In genomic region chr6:16314305-16315010, GRCm38 (mm10) we compare ENCODE assay signal across 22 mouse cellular contexts.
DNase-seq lines count a peak whose midpoint lies in the region; ATAC-seq and TF ChIP-seq lines count a peak whose summit lies in the region.
"Had no signal": no experiment of that assay in that cellular context is flagged by ENCODE, and none has a peak within 500 bp of the region (broad histone marks: within the 10 kb centered on the region; RNA-seq: fewer than 3 reads in every experiment).

No protein-coding gene starts in this region.

- no peak for TF ChIP-seq CTCF in forebrain, postnatal 0 days (IDR thresholded peaks at IDR 0.05; ENCODE audit: low read depth)

- ATAC-seq in forebrain, embryonic 13.5 days: peak; percentile 13; the same call in 1 of the 2 replicates
- ATAC-seq in forebrain, embryonic 12.5 days (ENCODE audit: low FRiP score): no peak
- ATAC-seq in limb, embryonic 14.5 days (ENCODE audit: low FRiP score, low read depth): no peak
- peak; percentile 19; the same call in 1 of the 2 replicates for ATAC-seq in forebrain, postnatal 0 days
- no peak for ATAC-seq in megakaryocyte, adult 5-6 weeks (ENCODE audit: poor library complexity, severe bottlenecking)
- ATAC-seq: inflammation-experienced regulatory T-cells, adult 6 months had no signal

- H3K36me3 ChIP-seq in forebrain, embryonic 13.5 days (ENCODE audit: poor library complexity, severe bottlenecking): no peaks in the 10 kb centered on the region
- H3K36me3 ChIP-seq in forebrain, embryonic 12.5 days (replicated peaks): no peaks in the 10 kb centered on the region
- H3K36me3 ChIP-seq in limb, embryonic 14.5 days (ENCODE audit: control insufficient read depth, insufficient read depth, low read length): no peaks in the 10 kb centered on the region
- H3K36me3 ChIP-seq in limb, embryonic 10.5 days: no peaks in the 10 kb centered on the region
- no peaks in the 10 kb centered on the region for H3K36me3 ChIP-seq in forebrain, postnatal 0 days (ENCODE audit: insufficient read depth)
- H3K36me3 ChIP-seq: embryonic facial prominence, embryonic 15.5 days; heart, embryonic 12.5 days; hindbrain, embryonic 10.5 days; hindbrain, embryonic 15.5 days had no signal

- H3K4me3 ChIP-seq in forebrain, embryonic 13.5 days: no peak overlapping the region
- no peak overlapping the region for H3K4me3 ChIP-seq in forebrain, embryonic 12.5 days (replicated peaks)
- no peak overlapping the region for H3K4me3 ChIP-seq in limb, embryonic 14.5 days (replicated peaks; ENCODE audit: low read length)
- no peak overlapping the region for H3K4me3 ChIP-seq in limb, embryonic 10.5 days
- H3K4me3 ChIP-seq in forebrain, postnatal 0 days (ENCODE audit: low read depth, low read length): no peak overlapping the region
- H3K4me3 ChIP-seq: embryonic facial prominence, embryonic 15.5 days; erythroblast, embryonic 14.5 days; gastrocnemius, adult 2 months; heart, embryonic 12.5 days; hindbrain, embryonic 10.5 days; hindbrain, embryonic 15.5 days had no signal

- no peaks in the 10 kb centered on the region for H3K27me3 ChIP-seq in forebrain, embryonic 13.5 days
- peaks cover 7% of the 10 kb centered on the region for H3K27me3 ChIP-seq in forebrain, embryonic 12.5 days
- no peaks in the 10 kb centered on the region for H3K27me3 ChIP-seq in limb, embryonic 14.5 days (ENCODE audit: control insufficient read depth, insufficient read depth, low read length)
- 0 out of 2 replicates have a peak, but pooled peaks cover 14% of the 10 kb centered on the region for H3K27me3 ChIP-seq in limb, embryonic 10.5 days (ENCODE audit: low read depth, poor library complexity, severe bottlenecking)
- H3K27me3 ChIP-seq in forebrain, postnatal 0 days (ENCODE audit: insufficient read depth, low read length): no peaks in the 10 kb centered on the region
- H3K27me3 ChIP-seq: embryonic facial prominence, embryonic 15.5 days; heart, embryonic 12.5 days; hindbrain, embryonic 15.5 days had no signal

- 78% methylated on average over 15 of the region's 15 CpGs for WGBS in forebrain, embryonic 13.5 days
- 82% methylated on average over 15 of the region's 15 CpGs for WGBS in forebrain, embryonic 12.5 days
- 84% methylated on average over 15 of the region's 15 CpGs for WGBS in limb, embryonic 14.5 days
- WGBS in limb, embryonic 10.5 days: 94% methylated on average over 15 of the region's 15 CpGs
- WGBS in forebrain, postnatal 0 days: 70% methylated on average over 15 of the region's 15 CpGs

- TF ChIP-seq POLR2A in limb, embryonic 14.5 days (IDR thresholded peaks at IDR 0.05; ENCODE audit: borderline replicate concordance, extremely low read depth, insufficient read depth, insufficient read length): no peak

- no peaks in the 10 kb centered on the region for H3K9me3 ChIP-seq in forebrain, embryonic 13.5 days (replicated peaks)
- H3K9me3 ChIP-seq in forebrain, embryonic 12.5 days: no peaks in the 10 kb centered on the region
- no peaks in the 10 kb centered on the region for H3K9me3 ChIP-seq in limb, embryonic 14.5 days (ENCODE audit: control insufficient read depth, low read length)
- no peaks in the 10 kb centered on the region for H3K9me3 ChIP-seq in limb, embryonic 10.5 days (replicated peaks)
- H3K9me3 ChIP-seq in forebrain, postnatal 0 days (ENCODE audit: low read length): no peaks in the 10 kb centered on the region
- H3K9me3 ChIP-seq: embryonic facial prominence, embryonic 15.5 days; heart, embryonic 12.5 days; hindbrain, embryonic 10.5 days; hindbrain, embryonic 15.5 days had no signal

- peaks cover 22% of the 10 kb centered on the region for H3K4me1 ChIP-seq in forebrain, embryonic 13.5 days
- H3K4me1 ChIP-seq in forebrain, embryonic 12.5 days: peaks cover 24% of the 10 kb centered on the region
- no peaks in the 10 kb centered on the region for H3K4me1 ChIP-seq in limb, embryonic 14.5 days (ENCODE audit: control insufficient read depth, insufficient read depth, low read length)
- peaks cover 17% of the 10 kb centered on the region for H3K4me1 ChIP-seq in limb, embryonic 10.5 days
- H3K4me1 ChIP-seq in forebrain, postnatal 0 days (ENCODE audit: insufficient read depth): no peaks in the 10 kb centered on the region; the same call in 1 of the 2 replicates
- H3K4me1 ChIP-seq: heart, embryonic 12.5 days had no signal

- no peak overlapping the region for H3K27ac ChIP-seq in forebrain, embryonic 13.5 days
- no peak overlapping the region for H3K27ac ChIP-seq in forebrain, embryonic 12.5 days
- no peak overlapping the region for H3K27ac ChIP-seq in limb, embryonic 14.5 days (replicated peaks; ENCODE audit: low read depth, low read length)
- no peak overlapping the region for H3K27ac ChIP-seq in limb, embryonic 10.5 days
- no peak overlapping the region; the same call in 1 of the 2 replicates for H3K27ac ChIP-seq in forebrain, postnatal 0 days (ENCODE audit: low read depth, low read length)
- H3K27ac ChIP-seq: embryonic facial prominence, embryonic 15.5 days; gastrocnemius, adult 2 months; hindbrain, embryonic 10.5 days; hindbrain, embryonic 15.5 days had no signal

- H3K9ac ChIP-seq in forebrain, embryonic 13.5 days: no peak overlapping the region
- H3K9ac ChIP-seq in forebrain, embryonic 12.5 days: no peak overlapping the region
- no peak overlapping the region for H3K9ac ChIP-seq in limb, embryonic 14.5 days (ENCODE audit: low read depth, low read length, severe bottlenecking)
- no peak overlapping the region for H3K9ac ChIP-seq in forebrain, postnatal 0 days
- H3K9ac ChIP-seq: embryonic facial prominence, embryonic 15.5 days; heart, embryonic 12.5 days; hindbrain, embryonic 15.5 days had no signal

- peak; percentile 22 for DNase-seq in limb, embryonic 14.5 days (ENCODE audit: low spot score)
- DNase-seq in limb, embryonic 10.5 days (ENCODE audit: low spot score): no peak
- DNase-seq in retina, postnatal 1 day: peak; percentile 20
- DNase-seq in retina, embryonic 14.5 days (ENCODE audit: low spot score): no peak
- peak; percentile 64 for DNase-seq in forebrain, postnatal 0 days
- DNase-seq: adrenal gland, adult 2 months; adrenal gland, postnatal 25 days; cerebellum, adult 11 months; cerebellum, adult 9-10 months; cerebellum, postnatal 36 days; gastrocnemius, adult 2 months; gastrocnemius, postnatal 25 days; kidney, adult 11 months had no signal

- H3K4me2 ChIP-seq in forebrain, embryonic 13.5 days: no peak overlapping the region
- no peak overlapping the region for H3K4me2 ChIP-seq in forebrain, embryonic 12.5 days
- no peak overlapping the region for H3K4me2 ChIP-seq in limb, embryonic 14.5 days (replicated peaks; ENCODE audit: low read depth, low read length, severe bottlenecking)
- H3K4me2 ChIP-seq in forebrain, postnatal 0 days (ENCODE audit: low read depth): no peak overlapping the region
- H3K4me2 ChIP-seq: embryonic facial prominence, embryonic 15.5 days; heart, embryonic 12.5 days; hindbrain, embryonic 15.5 days had no signal

Comparison
In these comparisons a context has a peak if more than half of its experiments do, and no peak if none do; other contexts are left out.
1. ATAC-seq: peak in forebrain, embryonic 13.5 days (single experiment) and forebrain, postnatal 0 days (single experiment); none in forebrain, embryonic 12.5 days (single experiment), limb, embryonic 14.5 days (single experiment) and megakaryocyte, adult 5-6 weeks (single experiment).
2. DNase-seq: peak in limb, embryonic 14.5 days (single experiment), retina, postnatal 1 day (single experiment) and forebrain, postnatal 0 days (single experiment); none in limb, embryonic 10.5 days (single experiment) and retina, embryonic 14.5 days (single experiment).